Mouse (Mus musculus) kidney, postnatal 0 days (tissue): ENCODE measurements around the gene Aars. TPM values are rescaled to one million over a fixed set of nuclear protein-coding genes. Genes with fewer than 3 reads are reported as not detected.
"Not testable (repeated sequence)": the region's sequence is repeated elsewhere in the genome, so short reads cannot be mapped to it uniquely, and the experiment has no call there.

Experiments
- ATAC-seq: fragments of 200-750 bp; cut with Nextera tagmentation; replicated peaks from 2 replicates; pipeline ENCODE4 v1.8.0; 2017; ENCODE audit warnings: low read depth, moderate number of reproducible peaks, moderate TSS enrichment, moderate library complexity; ENCODE audit not compliant: low FRiP score
- DNase-seq: peaks from one replicate; pipeline ENCODE4 v3.0.0-alpha.2; 2016; ENCODE audit warnings: low spot score
- H3K27ac ChIP-seq: fragments of 300-500 bp; sonication (generic); 2 replicates; pipeline ENCODE4 v1.5.1; 2014; ENCODE audit warnings: mild to moderate bottlenecking
- H3K27me3 ChIP-seq: fragments of 300-500 bp; sonication (generic); 2 replicates; pipeline ENCODE4 v1.6.1; 2014; ENCODE audit warnings: low read length, mixed read lengths; ENCODE audit not compliant: insufficient read depth
- H3K36me3 ChIP-seq: fragments of 300-500 bp; sonication (generic); 2 replicates; pipeline ENCODE4 v1.6.1; 2014; ENCODE audit warnings: low read length, mixed read lengths; ENCODE audit not compliant: insufficient read depth
- H3K4me1 ChIP-seq: fragments of 300-500 bp; sonication (generic); replicated peaks from 2 replicates; pipeline ENCODE4 v1.6.1; 2014; ENCODE audit warnings: antibody characterized with exemption, low read length, mixed read lengths; ENCODE audit not compliant: insufficient read depth
- H3K4me2 ChIP-seq: fragments of 300-500 bp; sonication (generic); 2 replicates; pipeline ENCODE4 v1.6.1; 2014; ENCODE audit warnings: mild to moderate bottlenecking, low read length, moderate library complexity, mixed read lengths
- H3K4me3 ChIP-seq: fragments of 300-500 bp; sonication (generic); replicated peaks from 2 replicates; pipeline ENCODE4 v1.5.1; 2014; ENCODE audit warnings: low read depth, low read length
- H3K9ac ChIP-seq: fragments of 300-500 bp; sonication (generic); 2 replicates; pipeline ENCODE4 v1.6.1; 2014; ENCODE audit warnings: low read depth, low read length
- H3K9me3 ChIP-seq: fragments of 300-500 bp; sonication (generic); replicated peaks from 2 replicates; pipeline ENCODE4 v1.6.1; 2016; ENCODE audit warnings: low read length, inconsistent platforms, mixed read lengths
- CTCF ChIP-seq: IDR thresholded peaks from 2 replicates; pipeline ENCODE4 v1.5.1; 2016; ENCODE audit warnings: antibody characterized with exemption, low read depth, mild to moderate bottlenecking, moderate library complexity
- WGBS: fragments of 180-500 bp; shearing (Covaris S2); extraction: QIAGEN DNeasy Blood & Tissue Kit; methylation state at CpG from one replicate; pipeline ENCODE4 v1.1.7; 2014; 5-methylcytosine and 5-hydroxymethylcytosine counted together
- polyA plus RNA-seq: library from polyadenylated mRNA; unstranded; fragments of >200 nt; fragmentation: Nextera tagmentation; extraction: Ambion mirVana; gene quantifications from 2 replicates; pipeline ENCODE4 v1.2.1, GENCODE M21; 2015

The Aars gene
- polyA plus RNA-seq, 1 experiment from 2014 or later = 39.6 TPM

DNA sequence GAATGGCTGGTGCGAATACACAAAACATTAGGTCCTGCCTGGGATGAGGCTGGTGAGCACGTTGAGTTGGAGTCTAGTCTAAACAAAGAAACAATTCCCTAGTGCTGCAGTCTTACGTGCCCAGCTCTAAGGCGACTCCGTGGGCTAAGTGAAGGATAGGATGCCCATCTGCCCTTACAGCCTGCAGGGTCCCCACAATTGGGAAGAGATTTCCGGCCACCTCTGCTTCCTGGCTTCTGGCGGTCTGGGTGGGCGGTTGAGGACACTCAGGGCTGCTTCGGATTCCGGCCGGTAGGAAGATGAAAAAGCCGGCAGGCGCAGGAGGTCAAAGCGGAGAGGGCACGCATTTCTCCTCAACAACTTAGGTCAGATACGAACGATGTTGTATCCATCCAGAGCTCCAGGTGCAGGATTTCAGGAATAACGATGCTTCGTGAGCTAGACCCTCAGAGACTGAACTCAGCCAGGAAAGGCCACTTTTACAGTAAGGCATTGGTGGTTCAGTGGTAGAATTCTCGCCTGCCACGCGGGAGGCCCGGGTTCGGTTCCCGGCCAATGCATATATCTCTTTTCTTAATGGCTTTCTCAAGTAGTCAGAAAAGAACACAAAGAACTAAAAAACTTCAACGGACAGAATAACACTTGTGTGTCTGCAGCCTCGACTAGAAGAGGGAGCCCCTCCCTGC is 29.3 kb downstream of the Aars start:
- peaks cover 5% of the 10 kb centered on the region; the same call in 1 of the 2 replicates for H3K4me1 ChIP-seq
- H3K4me3 ChIP-seq = peak overlapping the region; percentile 56
- H3K27ac ChIP-seq = peak overlapping the region; percentile 25; the same call in 1 of the 2 replicates
- TF ChIP-seq CTCF = no peak
- peak overlapping the region; percentile 49; the same call in 1 of the 2 replicates for H3K9ac ChIP-seq
- no peaks in the 10 kb centered on the region for H3K9me3 ChIP-seq
- 2% methylated on average over 27 of the region's 27 CpGs for WGBS
- no peaks in the 10 kb centered on the region for H3K36me3 ChIP-seq
- peak overlapping the region; percentile 76 for H3K4me2 ChIP-seq
- peak; percentile 88 for DNase-seq
- peak; percentile 72 for ATAC-seq
- H3K27me3 ChIP-seq = no peaks in the 10 kb centered on the region

DNA sequence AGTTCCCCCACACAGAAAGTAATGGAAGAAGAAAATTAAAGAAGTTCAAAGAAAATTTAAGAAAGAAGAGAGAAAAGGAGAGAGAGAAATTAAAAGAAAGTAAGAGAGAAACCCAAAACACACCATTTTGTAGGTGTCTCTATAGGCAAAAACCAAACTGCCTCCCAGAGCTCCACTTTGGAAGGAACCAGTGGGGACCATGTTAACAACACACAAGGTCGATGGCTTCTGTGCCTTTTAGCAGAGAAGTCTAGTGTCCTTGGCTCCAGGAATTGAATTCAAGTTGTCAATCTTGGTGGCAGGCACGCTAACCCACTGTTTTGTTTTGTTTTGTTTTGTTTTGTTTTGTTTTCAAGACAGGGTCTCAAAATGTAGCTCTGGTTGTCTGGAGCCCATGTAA is 29.9 kb downstream of the Aars start:
- 54% methylated on average over 2 of the region's 2 CpGs for WGBS
- no peaks in the 10 kb centered on the region for H3K9me3 ChIP-seq
- H3K27me3 ChIP-seq = no peaks in the 10 kb centered on the region
- peak overlapping the region; percentile 76 for H3K4me2 ChIP-seq
- no peak overlapping the region for H3K27ac ChIP-seq
- H3K36me3 ChIP-seq = no peaks in the 10 kb centered on the region
- peak overlapping the region; percentile 56; the same call in 1 of the 2 replicates for H3K4me3 ChIP-seq
- H3K4me1 ChIP-seq = peaks cover 5% of the 10 kb centered on the region; the same call in 1 of the 2 replicates
- DNase-seq = no peak
- no peak overlapping the region for H3K9ac ChIP-seq
- no peak for ATAC-seq
- no peak for TF ChIP-seq CTCF

- Histone ChIP-seq H3K36me3 (no peaks in the 10 kb centered on the region), H3K9ac (no peak overlapping the region), H3K4me1 (peaks cover 5% of the 10 kb centered on the region; the same call in 1 of the 2 replicates), H3K27me3 (no peaks in the 10 kb centered on the region), H3K4me3 (no peak overlapping the region), H3K27ac (no peak overlapping the region), H3K4me2 (no peak overlapping the region), H3K9me3 (no peaks in the 10 kb centered on the region)
- 65% methylated on average over 4 of the region's 4 CpGs for WGBS
- no peak for TF ChIP-seq CTCF
- no peak for DNase-seq
- ATAC-seq = no peak
These were observed 33.4 kb downstream of the Aars start for GRCm38 (mm10) chr8:111066308-111066707.

DNA sequence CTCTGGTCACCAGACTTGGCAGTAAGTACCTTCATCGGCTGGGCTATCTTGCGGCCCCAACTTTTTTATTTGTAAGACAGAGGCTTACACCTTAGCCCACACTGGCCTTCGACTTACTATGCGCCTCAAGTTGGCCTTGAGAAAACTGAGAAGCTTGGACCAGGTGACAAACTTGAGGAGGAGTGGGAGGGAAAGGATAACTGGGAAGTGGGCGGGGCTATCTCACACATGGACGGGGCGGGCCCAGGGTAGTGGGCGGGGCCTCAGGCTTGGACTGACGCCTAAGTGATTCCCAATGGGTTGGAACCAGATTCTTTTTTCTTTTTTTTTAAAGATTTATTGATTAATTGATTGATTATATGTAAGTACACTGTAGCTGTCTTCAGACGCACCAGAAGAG is 34.5 kb downstream of the Aars start:
- ATAC-seq (no peak), DNase-seq (peak; percentile 48)
- WGBS = 36% methylated on average over 10 of the region's 10 CpGs
- no peak overlapping the region for H3K27ac ChIP-seq
- H3K4me1 ChIP-seq = no peaks in the 10 kb centered on the region
- no peaks in the 10 kb centered on the region for H3K27me3 ChIP-seq
- H3K36me3 ChIP-seq = no peaks in the 10 kb centered on the region
- no peak overlapping the region for H3K4me2 ChIP-seq
- H3K9me3 ChIP-seq = no peaks in the 10 kb centered on the region
- no peak overlapping the region for H3K4me3 ChIP-seq
- no peak for TF ChIP-seq CTCF
- no peak overlapping the region for H3K9ac ChIP-seq

GRCm38 (mm10) chr8:111068660-111069059 is 35.7 kb downstream of the Aars start:
- not testable (repeated sequence) for DNase-seq, H3K9ac ChIP-seq, H3K4me2 ChIP-seq, H3K9me3 ChIP-seq, H3K36me3 ChIP-seq, H3K4me1 ChIP-seq, H3K27me3 ChIP-seq, H3K4me3 ChIP-seq, ATAC-seq, H3K27ac ChIP-seq
- WGBS = 87% methylated on average over 9 of the region's 9 CpGs

- H3K4me3 ChIP-seq = no peak overlapping the region
- no peaks in the 10 kb centered on the region for H3K9me3 ChIP-seq
- no peaks in the 10 kb centered on the region for H3K4me1 ChIP-seq
- no peaks in the 10 kb centered on the region for H3K27me3 ChIP-seq
- H3K36me3 ChIP-seq = no peaks in the 10 kb centered on the region
- DNase-seq = no peak
- no peak overlapping the region for H3K27ac ChIP-seq
- ATAC-seq = no peak
- no peak overlapping the region for H3K4me2 ChIP-seq
- TF ChIP-seq CTCF = no peak
- 75% methylated on average over 3 of the region's 3 CpGs for WGBS
- H3K9ac ChIP-seq = no peak overlapping the region
These were observed 43.0 kb downstream of the Aars start for GRCm38 (mm10) chr8:111075926-111076325.
